Mouse (Mus musculus) G1E-ER4 (cell line): ENCODE measurements around the gene Hgd. TPM values are rescaled to one million over a fixed set of nuclear protein-coding genes. Genes with fewer than 3 reads are reported as not detected.

Experiments used
- GATA1 ChIP-seq: IDR thresholded peaks from one replicate; pipeline ENCODE4 v1.8.0; 2012; ENCODE audit warnings: low read length, inconsistent platforms
- polyA plus RNA-seq: library from polyadenylated mRNA; stranded (reverse); fragments of >175 nt; gene quantifications from 2 replicates; pipeline ENCODE4 v1.2.3, GENCODE M21; 2012

The Hgd gene
- polyA plus RNA-seq, 1 experiment: not detected

DNA sequence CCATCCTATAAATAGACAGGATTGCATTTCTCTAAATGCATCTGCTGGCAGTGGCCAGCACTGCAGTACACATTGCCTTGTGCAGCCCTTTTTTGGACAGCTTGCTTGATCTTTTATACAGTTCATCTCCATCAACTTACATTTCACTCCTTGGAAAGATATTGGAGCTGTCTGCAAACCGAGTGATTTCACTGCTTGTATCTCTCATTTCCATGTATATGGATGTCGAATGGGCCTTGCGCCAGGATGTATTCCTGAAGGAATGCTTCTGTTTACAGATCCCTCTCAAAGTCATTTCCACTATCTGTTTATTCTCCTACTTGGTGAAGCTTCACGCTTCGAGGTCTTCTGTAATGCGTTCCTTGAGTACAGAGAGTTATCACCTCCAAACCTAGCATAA is 24.3 kb downstream of the Hgd start:
- no peak for TF ChIP-seq GATA1

DNA sequence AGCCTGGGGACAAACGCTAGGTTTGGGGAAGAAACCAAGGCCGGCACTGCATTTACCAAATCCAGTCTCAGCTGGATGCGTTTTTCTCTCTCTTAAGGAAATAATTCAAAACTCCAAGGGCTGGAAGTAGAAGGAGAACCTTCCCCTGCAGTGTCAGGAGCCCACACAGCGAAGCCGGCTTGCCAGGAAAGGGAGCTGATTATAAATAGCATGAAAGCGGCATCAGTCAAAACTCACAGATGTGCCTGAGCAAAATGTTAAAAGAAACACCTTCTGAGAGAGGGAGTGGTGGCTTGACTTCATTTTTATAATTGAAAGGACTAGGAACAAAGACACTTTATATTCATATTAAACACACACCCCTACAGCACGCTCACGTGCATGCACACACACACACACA is 30.4 kb downstream of the Hgd start:
- TF ChIP-seq GATA1: no peak

- no peak for TF ChIP-seq GATA1
Measured at GRCm38 (mm10) chr16:37611072-37611471, 31.1 kb downstream of the Hgd start.

GRCm38 (mm10) chr16:37612013-37612412 is 32.1 kb downstream of the Hgd start:
- TF ChIP-seq GATA1: no peak

- TF ChIP-seq GATA1: no peak
Measured at GRCm38 (mm10) chr16:37614540-37614939, 34.6 kb downstream of the Hgd start.

DNA sequence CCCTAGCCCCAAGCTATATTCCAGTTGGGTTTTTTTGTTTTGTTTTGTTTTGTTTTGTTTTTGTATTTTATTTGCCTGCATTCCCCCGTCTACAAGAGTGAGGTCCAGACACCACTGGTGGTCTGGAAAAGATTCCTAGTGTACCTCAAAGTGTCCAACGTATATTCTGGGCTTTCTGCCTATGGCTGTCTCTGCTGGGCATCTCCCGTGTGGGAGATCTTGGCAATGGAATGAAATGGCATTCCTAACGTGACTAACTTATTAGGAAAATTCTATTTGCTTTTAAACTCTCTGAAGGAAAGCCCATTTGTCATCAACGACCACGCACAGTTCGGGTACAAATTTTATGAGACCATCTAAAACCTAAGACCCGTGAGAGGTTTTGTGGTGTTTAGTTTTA is 35.5 kb downstream of the Hgd start:
- no peak for TF ChIP-seq GATA1

- no peak for TF ChIP-seq GATA1
Measured at GRCm38 (mm10) chr16:37616104-37616503, 36.2 kb downstream of the Hgd start.

DNA sequence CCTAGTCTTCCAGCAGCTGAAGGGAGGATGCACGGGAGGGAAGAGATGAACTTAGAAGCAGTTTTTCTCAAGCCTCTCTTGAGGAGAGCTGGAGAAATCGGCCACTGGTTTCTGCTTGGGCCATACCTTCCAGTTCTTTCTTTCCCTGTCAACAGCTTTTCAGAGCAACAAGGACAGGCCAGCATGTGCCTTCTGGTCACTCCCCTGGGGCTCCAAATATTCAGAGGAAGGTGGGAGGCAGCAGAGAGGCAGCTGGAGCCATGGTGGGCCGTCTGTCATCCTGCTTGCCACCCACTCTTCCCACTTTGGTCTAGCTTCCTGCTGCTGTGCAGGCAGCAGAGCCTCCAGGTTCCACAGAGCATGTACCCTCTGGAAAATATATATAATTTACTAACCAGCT is 37.7 kb downstream of the Hgd start:
- TF ChIP-seq GATA1: no peak

DNA sequence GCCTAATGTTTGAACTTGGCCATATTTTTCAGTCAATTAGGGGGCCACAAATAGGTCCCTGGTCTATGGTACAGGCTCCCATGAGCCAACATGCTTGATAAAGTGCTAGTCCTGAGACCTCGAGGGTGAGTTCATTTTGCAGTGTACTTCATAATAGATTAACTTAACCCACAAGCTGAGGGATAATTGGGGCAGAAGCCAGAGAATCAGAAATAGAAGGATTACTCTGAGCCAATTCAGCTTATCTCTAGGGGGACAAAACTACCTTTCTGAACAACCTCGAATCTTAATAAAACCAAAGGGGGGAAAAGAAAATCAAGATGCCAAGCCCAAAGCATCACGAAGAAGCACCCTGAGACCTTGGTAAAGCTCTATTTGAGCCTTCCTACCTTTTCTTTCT is 42.5 kb downstream of the Hgd start:
- no peak for TF ChIP-seq GATA1

DNA sequence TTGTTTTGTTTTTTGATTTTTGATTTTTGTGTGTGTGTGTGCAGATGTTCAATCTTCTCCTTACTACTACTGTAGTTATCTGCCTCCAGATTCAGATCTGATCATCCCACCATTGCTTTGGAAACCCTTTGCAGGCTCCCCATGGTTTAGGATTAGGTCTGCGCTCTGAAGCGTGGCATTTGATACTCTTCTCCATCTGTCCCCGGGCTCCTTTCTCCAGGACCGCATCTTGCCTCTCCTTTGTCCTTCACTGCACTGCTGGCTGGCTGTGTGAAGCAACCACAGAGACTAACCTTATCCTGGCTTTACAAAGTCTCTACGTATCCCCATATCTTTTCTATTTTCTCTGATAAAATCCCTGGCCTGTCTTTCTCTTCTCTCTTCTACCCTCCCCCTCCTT is 43.0 kb downstream of the Hgd start:
- no peak for TF ChIP-seq GATA1

DNA sequence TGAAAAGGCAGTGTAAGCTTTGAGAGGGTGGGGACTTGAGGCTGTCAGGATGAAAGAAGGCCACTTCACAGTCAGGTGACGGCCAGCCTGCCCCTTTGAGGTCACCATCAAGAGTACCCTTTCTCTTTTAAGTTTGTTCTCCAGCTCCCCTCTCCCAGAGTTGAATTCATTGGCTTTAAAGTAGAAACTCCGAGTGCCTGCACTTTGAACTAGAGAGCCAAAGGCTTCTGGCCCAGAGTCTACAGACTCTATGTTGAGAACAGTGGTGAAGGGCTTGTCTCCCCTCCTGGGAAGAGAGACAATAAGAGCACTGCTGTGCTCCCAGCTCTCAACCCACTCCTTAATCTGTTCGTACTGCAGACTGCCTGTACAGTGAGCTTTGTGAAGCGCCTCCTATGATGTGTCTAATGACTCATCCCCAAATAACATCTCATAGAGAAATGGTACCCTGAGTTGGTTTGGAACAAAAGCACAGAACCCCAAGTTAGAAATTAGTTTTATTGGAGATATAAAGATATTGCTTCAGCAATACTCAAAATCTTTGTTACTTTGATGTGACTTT is 46.5 kb downstream of the Hgd start:
- TF ChIP-seq GATA1: no peak

DNA sequence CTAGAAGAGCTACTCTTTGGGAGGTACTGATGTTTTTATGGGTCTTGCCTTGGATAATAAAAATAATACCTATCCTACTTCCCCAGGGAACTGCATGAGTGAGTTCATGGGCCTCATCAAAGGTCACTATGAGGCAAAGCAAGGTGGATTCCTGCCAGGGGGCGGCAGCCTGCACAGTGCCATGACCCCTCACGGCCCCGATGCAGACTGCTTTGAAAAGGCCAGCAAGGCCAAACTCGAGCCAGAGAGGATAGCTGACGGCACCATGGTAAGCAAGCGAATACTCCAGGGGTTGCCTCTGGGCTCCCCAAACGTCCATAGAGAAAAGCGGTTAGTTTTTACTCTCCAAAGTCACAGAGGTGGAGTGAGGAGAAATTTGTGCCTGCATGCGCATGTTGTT is 48.4 kb downstream of the Hgd start:
- no peak for TF ChIP-seq GATA1

DNA sequence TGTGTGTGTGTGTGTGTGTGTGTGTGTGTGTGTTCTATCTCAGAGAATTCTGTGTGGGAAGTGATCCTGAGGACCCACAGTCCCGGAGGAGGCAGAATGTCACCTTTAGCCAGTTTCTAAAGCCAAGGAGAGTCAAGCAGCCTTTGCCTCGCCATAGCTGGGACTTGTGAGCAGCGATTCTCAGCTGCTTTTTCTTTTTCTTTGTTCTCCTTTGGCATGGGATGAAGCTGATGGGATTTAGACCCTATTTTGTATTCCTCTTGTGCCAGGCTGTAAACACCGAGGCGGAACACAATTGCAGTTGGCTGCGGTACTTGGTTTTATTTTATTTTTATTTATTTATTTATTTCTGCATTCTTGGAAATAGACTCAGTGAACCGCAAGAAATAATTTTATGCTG is 49.1 kb downstream of the Hgd start:
- TF ChIP-seq GATA1: no peak

DNA sequence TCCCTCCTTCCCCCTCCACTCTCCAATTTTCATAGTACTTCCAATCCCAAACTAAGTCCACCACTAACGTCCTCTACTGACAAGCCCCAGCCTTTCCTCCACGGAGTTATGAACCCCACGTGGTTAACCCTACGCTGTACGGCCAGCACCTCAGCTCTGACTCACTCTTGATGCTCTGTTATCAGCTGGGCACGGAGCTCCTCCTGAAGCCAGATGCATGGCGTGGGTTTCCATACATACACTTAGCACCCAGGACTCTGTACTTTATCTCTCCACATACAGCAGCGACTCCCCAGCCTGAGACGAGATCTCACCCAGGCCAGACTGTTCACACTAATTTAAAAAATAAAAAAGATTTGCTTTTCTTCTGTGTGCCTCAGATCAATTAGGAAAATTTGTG is 54.6 kb downstream of the Hgd start:
- no peak for TF ChIP-seq GATA1

DNA sequence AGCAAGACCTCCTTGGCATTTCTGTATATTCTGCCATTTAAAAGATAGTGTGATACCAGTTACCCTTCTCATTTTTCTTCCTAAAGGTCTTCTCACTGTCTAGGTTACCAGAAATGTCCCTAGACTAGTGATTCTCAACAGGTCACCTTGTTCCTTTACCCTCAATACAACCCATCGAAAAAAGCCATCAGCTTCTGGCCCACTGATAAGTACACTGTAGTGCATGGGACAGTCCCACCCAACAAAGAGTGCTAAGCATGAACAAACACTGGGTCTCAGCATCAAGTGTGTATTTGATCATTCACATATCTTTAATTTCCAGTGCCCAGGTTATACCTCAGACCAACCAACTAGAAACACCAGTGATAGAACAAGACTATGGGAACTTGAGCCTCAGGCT is 55.1 kb downstream of the Hgd start:
- TF ChIP-seq GATA1: no peak

DNA sequence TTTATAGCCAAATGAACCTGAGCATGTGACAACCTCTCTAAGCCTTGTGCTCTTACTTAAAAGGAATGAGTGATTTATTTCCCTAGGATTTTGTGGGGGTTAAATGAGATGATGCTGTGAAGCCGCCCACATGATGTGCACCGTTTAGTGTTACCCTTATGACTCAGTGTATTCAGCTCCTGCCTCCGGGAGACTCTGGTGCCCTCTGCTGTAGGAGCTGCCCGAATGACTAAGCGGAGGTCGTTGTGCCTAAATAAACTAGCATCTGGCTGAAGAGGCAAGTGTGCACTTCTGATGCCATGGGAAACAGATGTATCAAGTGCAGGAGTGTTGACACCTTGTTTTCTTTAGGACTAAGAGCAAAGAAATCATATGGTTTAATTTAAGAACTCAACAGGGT is 56.2 kb downstream of the Hgd start:
- TF ChIP-seq GATA1: no peak

- TF ChIP-seq GATA1: no peak
Measured at GRCm38 (mm10) chr16:37637802-37638201, 57.8 kb downstream of the Hgd start.

DNA sequence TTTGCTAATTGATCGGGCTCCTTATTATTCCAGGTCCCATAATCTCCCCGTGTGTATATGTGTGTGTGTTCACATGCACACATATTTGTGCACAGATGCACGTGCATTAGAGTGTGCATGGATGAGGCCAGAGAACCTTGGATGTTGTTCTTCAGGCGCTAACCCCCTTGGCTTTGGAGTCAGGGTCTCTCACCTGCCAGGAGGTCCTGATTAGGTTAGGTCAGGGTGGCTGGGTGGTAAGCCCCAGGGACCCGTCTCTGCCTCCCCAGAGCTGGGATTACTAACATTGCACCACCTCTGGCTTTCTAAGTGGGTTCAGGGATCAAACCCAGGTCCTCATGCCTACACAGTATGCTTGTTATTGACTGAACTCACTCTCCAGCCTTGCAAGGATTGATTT is 64.5 kb downstream of the Hgd start:
- no peak for TF ChIP-seq GATA1
